Mouse (Mus musculus): ENCODE results near the gene Fgfr2. TPM values are rescaled to one million over a fixed set of nuclear protein-coding genes. Genes with fewer than 3 reads are reported as not detected.

The Fgfr2 gene
- polyA plus RNA-seq, 1 experiment from 2014 or later = 47.9 TPM

- Histone ChIP-seq H3K4me1 (peaks cover 67% of the 10 kb centered on the region), H3K9me3 (replicated peaks) (no peaks in the 10 kb centered on the region), H3K4me2 (peak overlapping the region; percentile 77), H3K27me3 (peaks cover 18% of the 10 kb centered on the region), H3K36me3 (ENCODE audit: poor library complexity, severe bottlenecking) (peaks cover 13% of the 10 kb centered on the region; the same call in 1 of the 2 replicates), H3K27ac (peak overlapping the region; percentile 41; the same call in 1 of the 2 replicates), H3K9ac (no peak overlapping the region), H3K4me3 (no peak overlapping the region)
- whole genome bisulfite sequencing = 1% methylated on average over 8 of the region's 8 CpGs
- ATAC-seq = peak; percentile 48; the same call in 1 of the 2 replicates
These were observed 2865.0 kb downstream of the Fgfr2 start for GRCm38 (mm10) chr7:130257991-130258703.

- Histone ChIP-seq H3K27me3 (peaks cover 12% of the 10 kb centered on the region; the same call in 1 of the 2 replicates), H3K4me1 (peaks cover 65% of the 10 kb centered on the region)
These were observed 2869.9 kb downstream of the Fgfr2 start for GRCm38 (mm10) chr7:130253264-130253663.

GRCm38 (mm10) chr7:130251936-130252523 lies 2871.1 kb downstream of the Fgfr2 start:
- H3K36me3 ChIP-seq (ENCODE audit: poor library complexity, severe bottlenecking) = no peaks in the 10 kb centered on the region
- H3K4me3 ChIP-seq = no peak overlapping the region
- H3K27me3 ChIP-seq = peaks cover 12% of the 10 kb centered on the region; the same call in 1 of the 2 replicates
- no peaks in the 10 kb centered on the region for H3K9me3 ChIP-seq (replicated peaks)
- 49% methylated on average over 3 of the region's 3 CpGs for WGBS
- peaks cover 64% of the 10 kb centered on the region for H3K4me1 ChIP-seq
- no peak overlapping the region for H3K4me2 ChIP-seq
- ATAC-seq = no peak
- H3K27ac ChIP-seq = no peak overlapping the region
- H3K9ac ChIP-seq = no peak overlapping the region

More at GRCm38 (mm10) chr7:130253264-130253663, 2869.9 kb downstream of the Fgfr2 start:
- Histone ChIP-seq H3K27ac (no peak overlapping the region), H3K9me3 (replicated peaks) (no peaks in the 10 kb centered on the region), H3K4me3 (no peak overlapping the region), H3K36me3 (ENCODE audit: poor library complexity, severe bottlenecking) (no peaks in the 10 kb centered on the region), H3K4me2 (no peak overlapping the region), H3K9ac (no peak overlapping the region)
- no peak for ATAC-seq
- 66% methylated on average over 4 of the region's 4 CpGs for WGBS

GRCm38 (mm10) chr7:130250994-130251393 lies 2872.2 kb downstream of the Fgfr2 start:
- Histone ChIP-seq H3K4me1 (peaks cover 65% of the 10 kb centered on the region), H3K9me3 (replicated peaks) (no peaks in the 10 kb centered on the region), H3K27ac (no peak overlapping the region), H3K9ac (no peak overlapping the region), H3K36me3 (ENCODE audit: poor library complexity, severe bottlenecking) (no peaks in the 10 kb centered on the region), H3K27me3 (peaks cover 12% of the 10 kb centered on the region; the same call in 1 of the 2 replicates), H3K4me2 (no peak overlapping the region), H3K4me3 (no peak overlapping the region)
- no peak for ATAC-seq
- 53% methylated on average over 4 of the region's 4 CpGs for WGBS

- Histone ChIP-seq H3K4me3 (no peak overlapping the region), H3K27ac (no peak overlapping the region), H3K4me2 (no peak overlapping the region), H3K9ac (no peak overlapping the region), H3K27me3 (peaks cover 7% of the 10 kb centered on the region; the same call in 1 of the 2 replicates), H3K4me1 (peaks cover 91% of the 10 kb centered on the region), H3K36me3 (ENCODE audit: poor library complexity, severe bottlenecking) (no peaks in the 10 kb centered on the region; the same call in 1 of the 2 replicates), H3K9me3 (replicated peaks) (no peaks in the 10 kb centered on the region)
- 81% methylated on average over 7 of the region's 7 CpGs for WGBS
- no peak for ATAC-seq
These were observed 2874.7 kb downstream of the Fgfr2 start for GRCm38 (mm10) chr7:130248403-130248802.

- no peak overlapping the region for H3K27ac ChIP-seq
- H3K27me3 ChIP-seq = peaks cover 1% of the 10 kb centered on the region; the same call in 1 of the 2 replicates
- ATAC-seq = no peak
- no peaks in the 10 kb centered on the region for H3K9me3 ChIP-seq (replicated peaks)
- H3K4me1 ChIP-seq = peaks cover 89% of the 10 kb centered on the region
- no peak overlapping the region for H3K4me2 ChIP-seq
- 81% methylated on average over 10 of the region's 10 CpGs for WGBS
- no peak overlapping the region for H3K4me3 ChIP-seq
- H3K9ac ChIP-seq = no peak overlapping the region
- H3K36me3 ChIP-seq (ENCODE audit: poor library complexity, severe bottlenecking) = no peaks in the 10 kb centered on the region; the same call in 1 of the 2 replicates
These were observed 2875.3 kb downstream of the Fgfr2 start for GRCm38 (mm10) chr7:130247831-130248230.

GRCm38 (mm10) chr7:130246483-130246882 lies 2876.7 kb downstream of the Fgfr2 start:
- Histone ChIP-seq H3K9ac (no peak overlapping the region), H3K4me1 (peaks cover 75% of the 10 kb centered on the region), H3K4me2 (no peak overlapping the region), H3K27ac (no peak overlapping the region), H3K36me3 (ENCODE audit: poor library complexity, severe bottlenecking) (no peaks in the 10 kb centered on the region; the same call in 1 of the 2 replicates), H3K27me3 (no peaks in the 10 kb centered on the region), H3K9me3 (replicated peaks) (no peaks in the 10 kb centered on the region), H3K4me3 (no peak overlapping the region)
- ATAC-seq = no peak
- 83% methylated on average over 7 of the region's 7 CpGs for WGBS

GRCm38 (mm10) chr7:130244545-130244944 lies 2878.6 kb downstream of the Fgfr2 start:
- Histone ChIP-seq H3K36me3 (ENCODE audit: poor library complexity, severe bottlenecking) (peaks cover 4% of the 10 kb centered on the region; the same call in 1 of the 2 replicates), H3K4me3 (no peak overlapping the region), H3K27ac (no peak overlapping the region), H3K9me3 (replicated peaks) (no peaks in the 10 kb centered on the region), H3K27me3 (no peaks in the 10 kb centered on the region), H3K9ac (no peak overlapping the region), H3K4me1 (peaks cover 58% of the 10 kb centered on the region), H3K4me2 (no peak overlapping the region)
- ATAC-seq = no peak
- 43% methylated on average over 7 of the region's 7 CpGs for WGBS

GRCm38 (mm10) chr7:130243811-130244210 lies 2879.3 kb downstream of the Fgfr2 start:
- WGBS = 54% methylated on average over 4 of the region's 4 CpGs
- ATAC-seq = no peak
- Histone ChIP-seq H3K9ac (no peak overlapping the region), H3K4me1 (peaks cover 50% of the 10 kb centered on the region), H3K27ac (no peak overlapping the region), H3K9me3 (replicated peaks) (no peaks in the 10 kb centered on the region), H3K4me3 (no peak overlapping the region), H3K27me3 (no peaks in the 10 kb centered on the region), H3K4me2 (no peak overlapping the region), H3K36me3 (ENCODE audit: poor library complexity, severe bottlenecking) (peaks cover 4% of the 10 kb centered on the region; the same call in 1 of the 2 replicates)

- ATAC-seq = no peak
- WGBS = 82% methylated on average over 9 of the region's 9 CpGs
- H3K9me3 ChIP-seq (replicated peaks) = no peaks in the 10 kb centered on the region
These were observed 2883.0 kb downstream of the Fgfr2 start for GRCm38 (mm10) chr7:130240191-130240590.

GRCm38 (mm10) chr7:130237244-130237643 lies 2885.9 kb downstream of the Fgfr2 start:
- no peak for ATAC-seq

More at GRCm38 (mm10) chr7:130240191-130240590, 2883.0 kb downstream of the Fgfr2 start:
- peaks cover 25% of the 10 kb centered on the region for H3K4me1 ChIP-seq
- H3K4me3 ChIP-seq = no peak overlapping the region
- no peaks in the 10 kb centered on the region for H3K27me3 ChIP-seq
- H3K4me2 ChIP-seq = no peak overlapping the region
- no peak overlapping the region for H3K27ac ChIP-seq
- no peak overlapping the region for H3K9ac ChIP-seq
- H3K36me3 ChIP-seq (ENCODE audit: poor library complexity, severe bottlenecking) = peaks cover 4% of the 10 kb centered on the region; the same call in 1 of the 2 replicates

GRCm38 (mm10) chr7:130233777-130234176 lies 2889.4 kb downstream of the Fgfr2 start:
- Histone ChIP-seq H3K36me3 (ENCODE audit: poor library complexity, severe bottlenecking) (peaks cover 6% of the 10 kb centered on the region; the same call in 1 of the 2 replicates), H3K27me3 (no peaks in the 10 kb centered on the region), H3K27ac (no peak overlapping the region), H3K9me3 (replicated peaks) (0 out of 2 replicates have a peak, but pooled peaks cover 4% of the 10 kb centered on the region), H3K4me1 (peaks cover 21% of the 10 kb centered on the region), H3K9ac (no peak overlapping the region), H3K4me3 (no peak overlapping the region), H3K4me2 (no peak overlapping the region)
- 82% methylated on average over 7 of the region's 7 CpGs for WGBS
- no peak for ATAC-seq

More at GRCm38 (mm10) chr7:130237244-130237643, 2885.9 kb downstream of the Fgfr2 start:
- Histone ChIP-seq H3K4me3 (no peak overlapping the region), H3K4me1 (peaks cover 5% of the 10 kb centered on the region; the same call in 1 of the 2 replicates), H3K4me2 (no peak overlapping the region), H3K9me3 (replicated peaks) (0 out of 2 replicates have a peak, but pooled peaks cover 4% of the 10 kb centered on the region), H3K27me3 (no peaks in the 10 kb centered on the region), H3K27ac (no peak overlapping the region), H3K36me3 (ENCODE audit: poor library complexity, severe bottlenecking) (peaks cover 10% of the 10 kb centered on the region; the same call in 1 of the 2 replicates), H3K9ac (no peak overlapping the region)
- WGBS = 90% methylated on average over 5 of the region's 5 CpGs

All from forebrain, embryonic 13.5 days (tissue).